Mouse (Mus musculus): Measurements from ENCODE around the gene Fbxw20. TPM values are rescaled to one million over a fixed set of nuclear protein-coding genes. Genes with fewer than 3 reads are reported as not detected.

The Fbxw20 gene
- polyA plus RNA-seq (2017; shearing (Covaris generic)) = under 1 TPM; 0.21 to 0.54 TPM

GRCm38 (mm10) chr9:109234654-109235053 is at the start of gene Fbxw20:
Fbxw20 (minus strand) TSS chr9:109234754.

DNA sequence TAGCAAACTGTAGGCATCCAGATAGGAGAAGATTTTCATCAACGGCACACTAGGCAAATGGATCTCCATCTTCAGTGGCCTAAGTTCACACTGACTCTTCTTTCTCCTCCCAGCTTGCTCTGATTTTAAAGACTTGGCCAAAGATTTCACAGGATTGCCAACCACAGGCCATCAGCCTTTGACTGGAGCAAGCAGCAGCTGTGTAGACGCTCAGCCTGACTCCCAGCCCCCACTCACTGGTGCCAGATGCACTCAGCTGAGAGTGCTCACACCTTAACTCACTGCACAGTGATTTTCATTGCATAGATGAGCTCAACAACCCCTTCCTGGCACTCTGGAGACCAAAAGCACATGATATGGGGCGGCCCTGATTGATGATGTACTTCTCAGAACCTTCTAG is 38.7 kb downstream of the Fbxw20 start, which contains the start of gene Fbxw13:
Gene Fbxw13 (minus strand): TSS at position 101 of the 400 bp plus-strand sequence.

Other genes with a start within 250 kb of the Fbxw20 start
- not detected for gene Ucn2, start 248.7 kb downstream of the Fbxw20 start, polyA plus RNA-seq (2017; shearing (Covaris generic))
- 1 to 10 TPM; 1.3 to 3.7 TPM for gene Pfkfb4, start 243.0 kb downstream of the Fbxw20 start, polyA plus RNA-seq (2017; shearing (Covaris generic))
- 1,000 to 10,000 TPM; 2,463 to 4,029 TPM for gene Shisa5, start 196.2 kb downstream of the Fbxw20 start, polyA plus RNA-seq (2017; shearing (Covaris generic))
- gene Trex1, start 175.0 kb downstream of the Fbxw20 start, polyA plus RNA-seq (2017; shearing (Covaris generic)) = 100 to 1,000 TPM in 1 of 2 experiments, 10 to 100 TPM in 1; 47.4 to 133 TPM
- gene Atrip, start 160.6 kb downstream of the Fbxw20 start, polyA plus RNA-seq (2017; shearing (Covaris generic)) = 10 to 100 TPM; 15.4 to 23.3 TPM
- 10 to 100 TPM; 11.4 to 12.4 TPM for gene Ccdc51, start 152.3 kb downstream of the Fbxw20 start, polyA plus RNA-seq (2017; shearing (Covaris generic))
- 100 to 1,000 TPM; 585 to 607 TPM for gene Tma7, start 152.2 kb downstream of the Fbxw20 start, polyA plus RNA-seq (2017; shearing (Covaris generic))
- 1 to 10 TPM in 1 of 2 experiments, under 1 TPM in 1; 0.79 to 1.5 TPM for gene Plxnb1, start 139.4 kb downstream of the Fbxw20 start, polyA plus RNA-seq (2017; shearing (Covaris generic))
- under 1 TPM in 1 of 2 experiments, not detected in 1; 0.45 TPM for gene Fbxw21, start 72.7 kb downstream of the Fbxw20 start, polyA plus RNA-seq (2017; shearing (Covaris generic))
- not detected for gene Fbxw13, start 38.8 kb downstream of the Fbxw20 start, polyA plus RNA-seq (2017; shearing (Covaris generic))
- gene Fbxw14, start 52.9 kb upstream of the Fbxw20 start, polyA plus RNA-seq (2017; shearing (Covaris generic)) = under 1 TPM in 1 of 2 experiments, not detected in 1; 0.23 TPM
- under 1 TPM in 1 of 2 experiments, not detected in 1; 0.16 TPM for gene Fbxw28, start 104.9 kb upstream of the Fbxw20 start, polyA plus RNA-seq (2017; shearing (Covaris generic))
- under 1 TPM in 1 of 2 experiments, not detected in 1; 0.14 TPM for gene Fbxw22, start 169.5 kb upstream of the Fbxw20 start, polyA plus RNA-seq (2017; shearing (Covaris generic))
- gene Fbxw16, start 214.4 kb upstream of the Fbxw20 start, polyA plus RNA-seq (2017; shearing (Covaris generic)) = under 1 TPM in 1 of 2 experiments, not detected in 1; 0.10 TPM

Measured in activated CD4-positive, CD25-positive, alpha-beta regulatory T cell (primary cell).